Mouse (Mus musculus) heart, embryonic 12.5 days (tissue): ENCODE data around the gene Stap2. TPM values are rescaled to one million over a fixed set of nuclear protein-coding genes. Genes with fewer than 3 reads are reported as not detected.
A peak's percentile ranks its signal among the peaks of the same experiment; 100 is the strongest.

Experiments used
- ATAC-seq: fragments of 200-750 bp; cut with Nextera tagmentation; 2 replicates; pipeline ENCODE4 v1.8.0; 2017; ENCODE audit warnings: moderate TSS enrichment, moderate library complexity; ENCODE audit not compliant: insufficient number of reproducible peaks, low FRiP score
- H3K27ac ChIP-seq: fragments of 300-500 bp; sonication (generic); 2 replicates; pipeline ENCODE4 v1.5.1; 2016; ENCODE audit warnings: mild to moderate bottlenecking, moderate library complexity; ENCODE audit not compliant: poor library complexity, severe bottlenecking
- H3K27me3 ChIP-seq: fragments of 300-500 bp; sonication (generic); replicated peaks from 2 replicates; pipeline ENCODE4 v1.6.1; 2016; ENCODE audit warnings: mild to moderate bottlenecking, moderate library complexity
- H3K36me3 ChIP-seq: fragments of 300-500 bp; sonication (generic); 2 replicates; pipeline ENCODE4 v1.6.1; 2016; ENCODE audit warnings: mild to moderate bottlenecking, moderate library complexity
- H3K4me1 ChIP-seq: fragments of 300-500 bp; sonication (generic); replicated peaks from 2 replicates; pipeline ENCODE4 v1.6.1; 2016; ENCODE audit warnings: mild to moderate bottlenecking
- H3K4me2 ChIP-seq: fragments of 300-500 bp; sonication (generic); 2 replicates; pipeline ENCODE4 v1.6.1; 2016; ENCODE audit warnings: mild to moderate bottlenecking, moderate library complexity
- H3K4me3 ChIP-seq: fragments of 300-500 bp; sonication (generic); 2 replicates; pipeline ENCODE4 v1.5.1; 2016; ENCODE audit warnings: mild to moderate bottlenecking
- H3K9ac ChIP-seq: fragments of 300-500 bp; sonication (generic); 2 replicates; pipeline ENCODE4 v1.6.1; 2016; ENCODE audit warnings: mild to moderate bottlenecking, moderate library complexity
- H3K9me3 ChIP-seq: fragments of 300-500 bp; sonication (generic); replicated peaks from 2 replicates; pipeline ENCODE4 v1.6.1; 2016; ENCODE audit warnings: mild to moderate bottlenecking, moderate library complexity
- WGBS: fragments of 180-500 bp; shearing (Covaris S2); methylation state at CpG from one replicate; pipeline ENCODE4 v1.1.7; 2016; 5-methylcytosine and 5-hydroxymethylcytosine counted together
- polyA plus RNA-seq: library from polyadenylated mRNA; unstranded; fragments of >200 nt; fragmentation: Nextera tagmentation; extraction: Ambion mirVana; gene quantifications from 2 replicates; pipeline ENCODE4 v1.2.1, GENCODE M21; 2016

Stap2 gene
- polyA plus RNA-seq, 1 experiment from 2014 or later = 10.2 TPM

DNA sequence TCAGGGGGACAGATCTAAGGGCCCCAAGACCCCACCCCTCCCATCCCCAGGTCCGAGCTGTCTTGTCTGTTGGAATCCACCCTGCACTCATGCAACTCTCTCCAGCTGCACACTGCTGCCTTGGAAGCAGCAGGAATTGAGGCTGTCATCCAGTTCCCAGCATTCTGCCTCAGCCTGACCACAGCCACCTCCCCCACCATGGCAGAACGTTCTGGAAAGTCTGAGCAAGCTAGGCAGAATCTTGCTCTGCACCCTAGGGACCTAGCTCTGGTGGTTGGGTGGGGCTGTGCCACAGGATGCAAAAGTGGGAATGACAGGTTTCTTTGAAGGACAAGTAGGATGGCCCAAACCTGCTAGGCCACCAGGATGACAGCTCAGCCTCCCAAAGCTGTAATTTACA, 19.1 kb upstream of the Stap2 start:
- 0 out of 2 replicates have a peak overlapping the region, but pooled peaks have one; percentile 46 for H3K9ac ChIP-seq
- no peak for ATAC-seq

GRCm38 (mm10) chr17:56023386-56023785, 18.0 kb upstream of the Stap2 start:
- ATAC-seq = no peak
- Histone ChIP-seq H3K9ac (no peak overlapping the region; the same call in 1 of the 2 replicates), H3K4me3 (no peak overlapping the region), H3K9me3 (no peaks in the 10 kb centered on the region), H3K36me3 (peaks cover 33% of the 10 kb centered on the region), H3K27ac (peak overlapping the region; percentile 36; the same call in 1 of the 2 replicates), H3K27me3 (no peaks in the 10 kb centered on the region), H3K4me1 (peaks cover 86% of the 10 kb centered on the region), H3K4me2 (no peak overlapping the region)
- WGBS = 39% methylated on average over 5 of the region's 5 CpGs

More for the DNA sequence above, 19.1 kb upstream of the Stap2 start:
- H3K27me3 ChIP-seq = no peaks in the 10 kb centered on the region
- H3K4me3 ChIP-seq = no peak overlapping the region
- no peak overlapping the region for H3K27ac ChIP-seq
- peaks cover 87% of the 10 kb centered on the region for H3K4me1 ChIP-seq
- no peaks in the 10 kb centered on the region for H3K9me3 ChIP-seq
- H3K4me2 ChIP-seq = no peak overlapping the region
- peaks cover 32% of the 10 kb centered on the region for H3K36me3 ChIP-seq
- WGBS = 45% methylated on average over 2 of the region's 2 CpGs

DNA sequence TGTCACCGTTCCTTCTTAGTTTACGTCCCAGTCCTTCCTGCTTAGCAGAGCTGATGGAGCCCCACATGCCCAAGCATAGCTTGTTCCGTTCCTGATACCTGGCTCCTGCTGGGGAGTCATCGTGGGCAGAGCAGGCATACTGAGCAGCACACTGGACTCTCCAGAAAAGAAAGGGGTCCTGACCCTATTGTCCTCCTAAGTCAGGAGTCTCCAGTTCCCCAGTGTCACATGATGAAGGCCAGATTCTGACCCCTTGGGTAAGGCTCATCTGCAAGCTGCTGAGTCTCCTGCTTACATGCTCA, 17.6 kb upstream of the Stap2 start:
- H3K4me3 ChIP-seq = no peak overlapping the region
- no peak overlapping the region for H3K4me2 ChIP-seq
- H3K4me1 ChIP-seq = peaks cover 85% of the 10 kb centered on the region
- ATAC-seq = no peak
- H3K9ac ChIP-seq = no peak overlapping the region; the same call in 1 of the 2 replicates
- no peaks in the 10 kb centered on the region for H3K27me3 ChIP-seq
- H3K27ac ChIP-seq = no peak overlapping the region
- WGBS = 82% methylated on average over 4 of the region's 4 CpGs
- peaks cover 35% of the 10 kb centered on the region for H3K36me3 ChIP-seq
- H3K9me3 ChIP-seq = no peaks in the 10 kb centered on the region

DNA sequence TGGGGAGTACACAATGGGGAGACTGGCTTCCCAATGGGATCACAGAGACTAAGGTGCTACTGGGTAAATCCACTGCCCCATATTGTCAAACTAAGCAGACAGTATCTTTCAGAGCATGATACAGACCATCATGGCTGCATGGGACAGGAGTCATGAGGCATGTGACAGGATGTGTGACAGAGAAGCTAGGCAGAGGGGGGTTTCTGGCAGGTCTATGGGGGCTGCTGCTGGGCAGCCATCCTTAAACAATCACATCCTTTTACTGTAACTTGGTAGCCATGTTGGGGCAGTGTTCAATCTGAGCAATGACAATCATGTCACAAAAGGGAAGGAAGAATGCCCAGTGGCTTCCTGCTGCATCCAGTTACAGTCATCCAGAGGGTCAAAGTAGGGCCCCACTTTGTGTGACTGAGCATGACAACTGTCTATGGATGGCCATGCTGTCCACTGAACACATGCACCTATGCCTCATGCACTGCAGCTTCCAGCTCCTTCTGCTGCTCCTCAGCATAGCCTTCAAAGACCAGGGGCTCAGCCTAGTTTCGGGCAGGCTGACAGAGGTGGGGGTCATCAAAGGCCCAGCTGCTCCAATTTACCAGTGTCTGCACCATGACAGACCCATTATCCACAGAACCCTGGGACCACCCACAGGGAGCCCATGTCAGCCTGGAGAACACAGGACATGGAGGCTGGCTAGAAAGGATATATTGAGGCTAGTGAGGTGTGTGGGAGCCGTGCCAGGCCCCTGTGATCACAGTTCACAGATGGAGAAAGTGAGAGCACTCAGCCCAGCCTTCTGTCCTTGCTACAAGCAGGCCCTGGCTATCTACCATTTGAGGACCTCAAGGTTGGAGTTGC, 17.0 kb upstream of the Stap2 start:
- Histone ChIP-seq H3K36me3 (peaks cover 36% of the 10 kb centered on the region), H3K9ac (no peak overlapping the region), H3K27me3 (no peaks in the 10 kb centered on the region), H3K27ac (no peak overlapping the region), H3K4me1 (peaks cover 79% of the 10 kb centered on the region), H3K4me3 (no peak overlapping the region), H3K9me3 (no peaks in the 10 kb centered on the region), H3K4me2 (no peak overlapping the region)
- ATAC-seq = no peak
- 94% methylated on average over 2 of the region's 2 CpGs for WGBS

- 75% methylated on average over 4 of the region's 4 CpGs for WGBS
- Histone ChIP-seq H3K27me3 (no peaks in the 10 kb centered on the region), H3K9me3 (no peaks in the 10 kb centered on the region), H3K4me3 (no peak overlapping the region), H3K4me1 (peaks cover 69% of the 10 kb centered on the region), H3K27ac (no peak overlapping the region), H3K4me2 (no peak overlapping the region), H3K36me3 (peaks cover 44% of the 10 kb centered on the region), H3K9ac (0 out of 2 replicates have a peak overlapping the region, but pooled peaks have one; percentile 13)
- ATAC-seq = no peak
Measured at GRCm38 (mm10) chr17:56021161-56021910, 16.0 kb upstream of the Stap2 start.

DNA sequence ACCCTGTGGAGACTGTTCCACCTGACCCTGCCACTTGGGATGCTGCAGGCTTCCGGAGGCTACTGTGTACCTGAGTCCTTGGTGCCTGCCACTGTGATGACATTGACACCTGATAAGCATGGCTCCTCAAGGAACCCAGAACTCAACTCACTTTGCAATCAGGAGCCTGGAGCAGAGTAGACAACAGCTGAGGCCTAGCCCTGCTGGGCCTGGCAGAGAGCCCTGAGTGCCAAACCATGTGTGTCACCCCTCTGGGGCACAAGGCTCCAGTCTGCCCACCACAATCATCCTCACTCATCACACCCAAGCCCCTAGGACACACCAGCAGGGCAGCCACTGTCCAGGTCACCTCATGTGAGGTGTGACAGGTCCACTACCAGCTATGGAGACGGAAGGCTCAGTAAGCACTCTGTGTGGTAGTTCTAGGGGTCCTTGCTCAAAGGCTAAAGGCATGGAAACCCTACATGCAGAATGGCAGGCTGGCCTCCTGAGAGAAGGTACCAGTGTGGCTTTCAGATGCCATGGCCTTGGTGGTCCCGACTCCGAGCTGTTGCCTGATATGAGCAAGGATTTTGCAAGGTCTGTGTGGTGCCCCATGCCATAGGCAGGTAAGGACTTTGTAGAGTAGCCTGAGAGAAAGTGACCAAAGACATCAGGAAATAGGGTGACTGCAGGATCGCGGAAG, 15.2 kb upstream of the Stap2 start:
- peaks cover 61% of the 10 kb centered on the region for H3K4me1 ChIP-seq
- 83% methylated on average over 6 of the region's 6 CpGs for WGBS
- no peak overlapping the region for H3K27ac ChIP-seq
- no peak for ATAC-seq
- no peaks in the 10 kb centered on the region for H3K9me3 ChIP-seq
- H3K4me3 ChIP-seq = no peak overlapping the region
- no peaks in the 10 kb centered on the region for H3K27me3 ChIP-seq
- peaks cover 52% of the 10 kb centered on the region for H3K36me3 ChIP-seq
- no peak overlapping the region for H3K4me2 ChIP-seq
- 0 out of 2 replicates have a peak overlapping the region, but pooled peaks have one; percentile 28 for H3K9ac ChIP-seq

- Histone ChIP-seq H3K27me3 (no peaks in the 10 kb centered on the region), H3K4me2 (no peak overlapping the region), H3K4me1 (peaks cover 41% of the 10 kb centered on the region), H3K9ac (no peak overlapping the region), H3K27ac (no peak overlapping the region), H3K4me3 (0 out of 2 replicates have a peak overlapping the region, but pooled peaks have one; percentile 5), H3K9me3 (no peaks in the 10 kb centered on the region), H3K36me3 (peaks cover 70% of the 10 kb centered on the region)
- 72% methylated on average over 20 of the region's 20 CpGs for WGBS
- 0 out of 2 replicates have a peak, but pooled peaks have one; percentile 5 for ATAC-seq
Measured at GRCm38 (mm10) chr17:56018347-56019131, 13.2 kb upstream of the Stap2 start.

GRCm38 (mm10) chr17:56017848-56018247, 12.5 kb upstream of the Stap2 start:
- Histone ChIP-seq H3K36me3 (peaks cover 76% of the 10 kb centered on the region), H3K4me3 (no peak overlapping the region), H3K27me3 (no peaks in the 10 kb centered on the region), H3K27ac (no peak overlapping the region), H3K4me1 (peaks cover 34% of the 10 kb centered on the region), H3K9me3 (no peaks in the 10 kb centered on the region), H3K9ac (no peak overlapping the region), H3K4me2 (no peak overlapping the region)
- WGBS = 90% methylated on average over 7 of the region's 7 CpGs
- ATAC-seq = 0 out of 2 replicates have a peak, but pooled peaks have one; percentile 9

DNA sequence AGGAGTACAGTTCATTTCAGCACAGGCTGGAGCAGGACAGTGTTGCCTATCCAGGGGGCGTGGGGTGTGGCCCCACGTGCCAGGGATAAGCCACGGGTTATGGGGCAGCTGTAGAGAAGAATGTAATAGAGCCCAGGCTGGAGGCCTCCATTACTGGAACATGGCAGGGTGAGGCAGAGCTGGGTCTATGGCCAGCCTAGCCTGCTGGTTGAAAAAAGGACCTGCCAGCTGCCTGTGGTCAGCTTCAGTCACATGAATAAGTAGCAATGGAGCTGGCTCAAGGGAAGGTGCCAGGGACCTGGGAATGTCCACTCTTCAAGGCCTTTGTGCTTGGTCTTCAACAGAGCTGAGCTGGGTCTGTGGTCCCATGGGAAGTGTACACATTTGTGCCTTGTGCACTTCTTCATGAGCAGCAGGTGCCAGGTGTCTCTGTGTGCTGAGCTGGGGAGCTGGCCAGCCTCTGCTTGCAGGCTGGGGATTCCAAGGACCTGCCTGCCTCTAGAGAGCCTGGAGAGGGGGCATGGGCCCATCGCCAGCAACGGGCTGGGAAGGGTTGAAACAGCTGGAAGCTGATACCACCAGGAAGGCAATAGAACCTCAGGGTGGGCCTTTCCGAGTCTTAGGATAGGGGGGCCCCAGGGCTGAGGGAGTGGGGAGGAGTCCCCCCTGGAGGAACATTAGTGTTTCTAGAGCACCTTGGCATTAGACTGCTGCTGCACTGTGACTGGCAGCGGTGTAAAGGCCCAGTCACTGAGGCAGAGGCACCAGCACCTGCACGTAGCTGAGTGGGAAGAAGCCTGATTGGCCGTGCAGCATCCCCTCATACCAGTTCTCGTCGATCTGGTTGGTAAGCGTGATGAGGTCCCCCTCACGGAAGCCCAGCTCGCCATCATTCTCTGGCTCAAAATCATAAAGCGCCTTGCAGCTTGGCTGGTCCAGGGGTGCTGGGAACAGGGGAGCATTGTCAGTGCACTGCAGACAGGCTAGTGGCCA, 11.7 kb upstream of the Stap2 start:
- Histone ChIP-seq H3K4me1 (peaks cover 27% of the 10 kb centered on the region), H3K9ac (no peak overlapping the region), H3K4me2 (no peak overlapping the region), H3K27ac (no peak overlapping the region), H3K36me3 (peaks cover 81% of the 10 kb centered on the region), H3K27me3 (no peaks in the 10 kb centered on the region), H3K4me3 (no peak overlapping the region), H3K9me3 (no peaks in the 10 kb centered on the region)
- 87% methylated on average over 15 of the region's 15 CpGs for WGBS
- ATAC-seq = no peak
